Mouse (Mus musculus): Measurements from ENCODE around the gene Gm37240. TPM values are rescaled to one million over a fixed set of nuclear protein-coding genes. Genes with fewer than 3 reads are reported as not detected.
"Not testable (repeated sequence)": the region's sequence is repeated elsewhere in the genome, so short reads cannot be mapped to it uniquely, and the experiment has no call there.

Gene Gm37240
- total RNA-seq, 2 experiments from 2014 or later, result 1.4 to 2.4 TPM

- no peak overlapping the region for H3K4me3 ChIP-seq
- DNase-seq (ENCODE audit: low spot score in 2 of 2), result no peak
- TF ChIP-seq CTCF (conservative IDR thresholded peaks at IDR 0.05), result no peak
- H3K27ac ChIP-seq, result no peak overlapping the region
Measured at GRCm38 (mm10) chr3:84668957-84669356, 1218.4 kb downstream of the Gm37240 start.

DNA sequence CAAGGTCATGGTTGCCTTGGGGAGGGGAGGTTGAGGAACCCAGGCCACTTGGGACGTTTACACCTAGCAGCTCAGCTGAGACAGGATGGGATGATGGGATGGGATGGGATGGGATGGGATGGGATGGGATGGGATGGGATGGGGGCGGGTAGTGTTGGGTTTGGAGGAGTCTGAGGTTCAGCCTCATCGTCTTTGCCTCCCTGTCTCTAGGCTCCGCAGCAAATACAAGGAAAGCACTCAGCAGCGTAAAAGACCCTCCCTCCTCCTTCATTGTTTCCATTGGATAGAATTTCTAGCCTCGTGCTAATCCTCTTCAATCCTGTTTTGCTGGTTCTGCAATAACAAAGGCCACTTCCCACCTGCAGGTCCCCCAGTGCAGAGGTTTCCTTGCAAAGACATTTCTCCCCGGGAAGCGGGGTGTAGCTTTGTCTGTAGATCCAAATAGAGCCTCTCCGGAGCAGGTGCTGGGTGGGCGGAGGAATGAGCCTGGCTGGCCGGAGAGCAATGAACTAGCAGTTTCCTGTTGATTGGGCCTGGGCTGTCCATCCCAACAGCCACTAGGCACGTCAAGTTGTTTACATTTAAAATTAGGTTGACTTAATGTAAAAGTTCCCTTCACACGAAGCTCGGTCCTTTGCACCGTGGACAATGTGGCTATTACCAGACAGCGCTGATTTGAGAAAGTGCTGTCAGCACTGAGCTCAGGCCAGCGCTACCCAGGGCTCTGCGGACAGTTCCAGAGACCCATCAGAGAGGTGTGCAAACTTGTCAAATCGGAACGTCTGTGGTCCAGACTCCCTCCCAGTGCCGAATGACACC is 1221.9 kb downstream of the Gm37240 start:
- DNase-seq (ENCODE audit: low spot score in 2 of 2), result no peak
- no peak overlapping the region for H3K27ac ChIP-seq
- H3K4me3 ChIP-seq, result peak overlapping the region; percentile 29; the same call in 1 of the 2 replicates
- no peak for TF ChIP-seq CTCF (conservative IDR thresholded peaks at IDR 0.05)

DNA sequence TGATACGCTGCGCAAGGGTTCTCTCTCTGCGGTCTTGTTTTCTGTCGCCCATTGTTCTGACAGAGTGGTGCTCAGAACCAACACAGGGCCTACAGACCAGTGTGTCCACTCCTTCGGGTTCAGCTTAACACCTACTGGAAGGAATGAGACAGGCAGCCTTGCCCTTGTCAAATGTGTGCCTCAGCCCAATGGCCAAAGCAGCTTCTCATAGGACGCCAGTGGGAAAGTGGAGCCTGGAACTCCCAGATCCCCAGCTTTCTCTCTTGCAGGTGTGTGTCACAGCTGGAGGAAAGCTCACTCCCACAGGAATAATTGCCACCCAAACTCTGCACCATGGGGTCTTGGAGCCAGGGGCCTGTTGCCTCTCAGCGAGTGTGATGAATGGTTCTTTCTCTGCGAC is 1222.6 kb downstream of the Gm37240 start:
- no peak for DNase-seq (ENCODE audit: low spot score in 2 of 2)
- no peak for TF ChIP-seq CTCF (conservative IDR thresholded peaks at IDR 0.05)
- no peak overlapping the region for H3K4me3 ChIP-seq
- no peak overlapping the region for H3K27ac ChIP-seq

DNA sequence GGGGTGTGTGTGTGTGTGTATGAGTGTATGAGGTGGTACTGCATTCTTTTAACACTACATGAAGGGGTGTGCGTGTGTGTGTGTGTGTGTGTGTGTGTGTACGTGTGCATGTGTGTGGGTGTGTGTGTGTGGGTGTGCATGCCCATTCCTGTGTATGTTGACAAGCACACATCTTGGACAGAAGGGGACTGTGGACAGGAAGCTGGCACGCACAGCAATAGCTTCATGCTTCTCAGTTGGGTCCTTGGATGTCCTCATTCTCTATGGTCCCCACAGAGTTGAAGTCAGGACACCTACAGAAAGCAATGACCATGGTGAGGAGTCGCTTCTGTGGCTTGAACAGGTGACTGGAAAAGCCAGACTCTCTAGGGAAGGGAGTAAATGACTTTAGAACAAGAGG is 1223.5 kb downstream of the Gm37240 start:
- TF ChIP-seq CTCF (conservative IDR thresholded peaks at IDR 0.05), result no peak

DNA sequence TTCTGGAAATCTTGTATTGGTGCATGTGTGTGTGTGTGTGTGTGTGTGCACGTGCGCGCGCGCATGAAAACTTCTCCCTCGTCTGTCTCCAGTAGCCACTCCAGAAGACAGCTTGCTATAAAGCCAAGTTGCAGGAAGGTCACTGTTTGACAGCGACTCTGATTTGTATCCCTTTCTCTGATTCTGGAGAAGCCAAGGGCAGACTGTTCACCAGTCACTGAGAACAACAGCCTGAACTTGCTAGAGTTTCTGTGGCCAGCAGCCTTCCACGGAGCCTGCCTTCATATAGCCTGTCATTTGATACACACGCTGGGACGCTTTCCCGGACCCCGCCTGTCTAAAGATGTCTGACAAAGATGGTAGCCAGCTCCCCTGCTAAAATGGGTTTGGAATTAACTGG is 1224.2 kb downstream of the Gm37240 start:
- TF ChIP-seq CTCF (conservative IDR thresholded peaks at IDR 0.05), result no peak
- no peak for DNase-seq (ENCODE audit: low spot score in 2 of 2)
- no peak overlapping the region for H3K4me3 ChIP-seq
- no peak overlapping the region for H3K27ac ChIP-seq

More for the DNA sequence above, 1223.5 kb downstream of the Gm37240 start:
- Histone ChIP-seq H3K27ac (no peak overlapping the region), H3K4me3 (no peak overlapping the region)
- DNase-seq (ENCODE audit: low spot score in 2 of 2), result no peak

- H3K4me3 ChIP-seq, result no peak overlapping the region
- no peak for TF ChIP-seq CTCF (conservative IDR thresholded peaks at IDR 0.05)
- H3K27ac ChIP-seq, result no peak overlapping the region
- no peak for DNase-seq (ENCODE audit: low spot score in 2 of 2)
Measured at GRCm38 (mm10) chr3:84660380-84660779, 1226.9 kb downstream of the Gm37240 start.

GRCm38 (mm10) chr3:84658872-84659271 is 1228.4 kb downstream of the Gm37240 start:
- Histone ChIP-seq H3K4me3 (no peak overlapping the region), H3K27ac (no peak overlapping the region)
- DNase-seq (ENCODE audit: low spot score in 2 of 2), result no peak
- 0 out of 2 replicates have a peak, but pooled peaks have one; percentile 2 for TF ChIP-seq CTCF (conservative IDR thresholded peaks at IDR 0.05)

- H3K4me3 ChIP-seq, result no peak overlapping the region
- DNase-seq (ENCODE audit: low spot score in 2 of 2), result no peak
- H3K27ac ChIP-seq, result no peak overlapping the region
- TF ChIP-seq CTCF (conservative IDR thresholded peaks at IDR 0.05), result 0 out of 2 replicates have a peak, but pooled peaks have one; percentile 7
Measured at GRCm38 (mm10) chr3:84658017-84658416, 1229.3 kb downstream of the Gm37240 start.

DNA sequence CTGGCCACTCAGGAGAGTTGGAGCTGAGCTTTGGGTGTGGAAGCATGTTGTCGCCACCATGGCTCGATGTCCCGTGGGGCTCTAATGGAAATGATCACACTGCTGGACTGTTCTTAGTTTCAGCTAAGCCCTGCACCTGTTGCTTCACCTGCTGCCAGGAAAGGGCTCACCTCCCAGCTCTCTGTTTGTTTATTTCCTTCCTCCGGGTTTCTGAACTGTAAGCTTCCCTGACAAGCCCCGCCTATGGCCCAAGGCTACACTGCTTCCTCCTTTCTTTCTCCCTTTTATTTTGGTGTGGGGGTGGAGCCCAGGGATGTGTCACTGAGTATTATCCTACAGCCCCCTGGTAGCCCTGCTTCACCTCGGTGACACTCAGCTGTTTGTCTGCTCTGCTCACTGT is 1230.1 kb downstream of the Gm37240 start:
- H3K4me3 ChIP-seq, result no peak overlapping the region
- TF ChIP-seq CTCF (conservative IDR thresholded peaks at IDR 0.05), result no peak
- no peak for DNase-seq (ENCODE audit: low spot score in 2 of 2)
- H3K27ac ChIP-seq, result no peak overlapping the region

- not testable (repeated sequence) for H3K27ac ChIP-seq; DNase-seq (ENCODE audit: low spot score in 2 of 2); H3K4me3 ChIP-seq
Measured at GRCm38 (mm10) chr3:84655785-84656150, 1231.5 kb downstream of the Gm37240 start.

DNA sequence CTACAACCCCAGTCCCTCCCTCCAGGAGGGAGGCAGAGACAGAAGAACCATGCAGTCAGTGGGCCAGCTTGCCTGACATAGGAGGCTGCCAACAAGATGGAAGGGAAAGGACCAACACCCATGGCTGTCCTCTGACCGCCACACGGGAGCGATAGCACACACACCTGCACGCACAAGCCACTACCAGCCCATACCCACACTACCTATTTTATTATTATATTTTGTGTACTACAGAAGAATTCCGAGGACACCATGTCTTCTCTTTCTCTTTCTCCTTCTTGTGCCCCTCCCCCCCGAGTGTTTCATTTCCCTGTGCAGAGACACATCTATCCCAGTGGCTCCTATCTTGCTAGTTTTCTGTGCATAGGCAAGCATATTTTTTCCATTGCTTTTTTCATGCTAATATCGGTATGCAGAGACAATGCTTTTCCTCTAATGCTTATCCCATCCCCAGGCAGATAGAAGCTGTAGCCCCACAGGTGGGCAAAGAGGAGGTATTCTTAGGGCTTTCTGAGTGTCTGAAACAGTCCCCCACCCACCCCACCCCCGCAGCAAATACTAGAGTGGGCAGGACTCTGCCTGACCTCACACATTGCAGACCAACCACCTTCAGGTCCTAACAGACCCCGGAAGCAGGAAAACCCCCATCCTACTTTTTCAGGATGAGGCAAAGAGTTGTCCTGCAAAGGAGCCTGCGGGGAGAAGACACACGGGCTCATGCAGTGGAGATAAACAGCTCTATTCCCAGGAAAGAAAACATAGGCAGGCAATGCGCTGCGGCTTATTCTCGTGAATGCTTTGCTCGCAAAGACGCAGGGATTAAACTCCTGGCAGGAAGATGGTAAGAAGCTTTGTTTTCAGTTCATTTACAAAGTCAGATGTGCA is 1232.2 kb downstream of the Gm37240 start:
- no peak for TF ChIP-seq CTCF (conservative IDR thresholded peaks at IDR 0.05)
- H3K4me3 ChIP-seq, result no peak overlapping the region

GRCm38 (mm10) chr3:84654246-84654826 is 1233.0 kb downstream of the Gm37240 start:
- Histone ChIP-seq H3K4me3 (peak overlapping the region; percentile 36; the same call in 1 of the 2 replicates), H3K27ac (no peak overlapping the region)
- no peak for DNase-seq (ENCODE audit: low spot score in 2 of 2)
- TF ChIP-seq CTCF (conservative IDR thresholded peaks at IDR 0.05), result no peak

More for the DNA sequence above, 1232.2 kb downstream of the Gm37240 start:
- DNase-seq (ENCODE audit: low spot score in 2 of 2), result no peak
- no peak overlapping the region for H3K27ac ChIP-seq
